Mouse (Mus musculus): Measurements from ENCODE around the gene Olfr1192-ps1. TPM values are rescaled to one million over a fixed set of nuclear protein-coding genes. Genes with fewer than 3 reads are reported as not detected.
"Not testable (repeated sequence)": the region's sequence is repeated elsewhere in the genome, so short reads cannot be mapped to it uniquely, and the experiment has no call there.

The Olfr1192-ps1 gene
- not detected for total RNA-seq (2021)
- long read RNA-seq, experiment 1: 0 reads
- long read RNA-seq, experiment 2: 0 reads

GRCm38 (mm10) chr2:88648209-88648608 is at the start of gene Olfr1192-ps1:
TSS of gene Olfr1192-ps1 (plus strand) at chr2:88648509.
- no peak for TF ChIP-seq CTCF (IDR thresholded peaks at IDR 0.05)
- no peak for DNase-seq (ENCODE audit: extremely low spot score in 1 of 2, low spot score in 2 of 2)
- intact Hi-C loops (cut with DNase I): no loop called here
- Histone ChIP-seq H3K4me3 (no peak within 1 kb of the TSS), H3K27ac (no peak within 1 kb of the TSS)

- DNase-seq (ENCODE audit: extremely low spot score in 1 of 2, low spot score in 2 of 2); H3K27ac ChIP-seq; H3K4me3 ChIP-seq; intact Hi-C loops (cut with DNase I): not testable (repeated sequence)
Observed at GRCm38 (mm10) chr2:88640242-88640641, 8.1 kb upstream of the Olfr1192-ps1 start, which contains the start of gene Olfr1191-ps1. TSS of gene Olfr1191-ps1 (plus strand) at chr2:88640542.

GRCm38 (mm10) chr2:88675328-88675727 is 27.0 kb downstream of the Olfr1192-ps1 start, which contains the start of gene Olfr1193:
TSS of gene Olfr1193 (plus strand) at chr2:88675628.
- H3K4me3 ChIP-seq; intact Hi-C loops (cut with DNase I): not testable (repeated sequence)

DNA sequence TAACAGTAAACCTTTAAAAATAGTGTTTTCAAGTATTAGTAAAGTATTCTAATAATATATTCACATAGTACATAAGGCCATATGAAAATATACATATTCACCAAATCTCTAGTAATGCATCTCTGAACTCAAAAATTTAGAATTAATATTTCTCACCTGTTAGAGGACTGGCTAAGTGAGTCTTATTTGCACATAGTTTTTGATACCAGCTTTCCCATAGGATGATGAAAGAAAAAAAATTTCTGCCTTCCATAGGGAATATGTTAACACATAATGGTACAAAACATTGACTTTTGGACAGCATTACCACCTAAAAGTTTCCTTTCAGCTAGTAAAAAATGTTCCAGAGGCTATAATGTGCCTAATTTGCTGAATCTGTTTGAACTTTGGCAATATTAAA is 40.8 kb downstream of the Olfr1192-ps1 start, which contains the start of gene Olfr1195:
TSS of gene Olfr1195 (minus strand) at position 101 of the 400 bp plus-strand sequence.
- no peak within 1 kb of the TSS for H3K4me3 ChIP-seq
- no peak for TF ChIP-seq CTCF (IDR thresholded peaks at IDR 0.05)
- DNase-seq (ENCODE audit: extremely low spot score in 1 of 2, low spot score in 2 of 2): no peak
- no peak within 1 kb of the TSS for H3K27ac ChIP-seq
- intact Hi-C loops (cut with DNase I): no loop called here

More at GRCm38 (mm10) chr2:88675328-88675727, 27.0 kb downstream of the Olfr1192-ps1 start, which contains the start of gene Olfr1193:
- not testable (repeated sequence) for H3K27ac ChIP-seq; DNase-seq (ENCODE audit: extremely low spot score in 1 of 2, low spot score in 2 of 2)

GRCm38 (mm10) chr2:88704497-88704896 is 56.2 kb downstream of the Olfr1192-ps1 start, which contains the start of gene Olfr1196:
TSS of gene Olfr1196 (minus strand) at chr2:88704597.
- no peak for TF ChIP-seq CTCF (IDR thresholded peaks at IDR 0.05)
- intact Hi-C loops (cut with DNase I): no loop called here

More at GRCm38 (mm10) chr2:88704497-88704896, 56.2 kb downstream of the Olfr1192-ps1 start, which contains the start of gene Olfr1196:
- H3K27ac ChIP-seq: no peak within 1 kb of the TSS
- no peak within 1 kb of the TSS for H3K4me3 ChIP-seq
- DNase-seq (ENCODE audit: extremely low spot score in 1 of 2, low spot score in 2 of 2): no peak

Other genes starting within 250 kb of the Olfr1192-ps1 start
- gene Olfr1179, start 242.1 kb upstream of the Olfr1192-ps1 start, total RNA-seq (2021): not detected
- not detected for gene Olfr1180, start 229.4 kb upstream of the Olfr1192-ps1 start, total RNA-seq (2021)
- not detected for gene Olfr1181, start 222.3 kb upstream of the Olfr1192-ps1 start, total RNA-seq (2021)
- gene Gm13757, start 199.4 kb upstream of the Olfr1192-ps1 start, total RNA-seq (2021): not detected
- not detected for gene Olfr1183, start 193.6 kb upstream of the Olfr1192-ps1 start, total RNA-seq (2021)
- not detected for gene Olfr1184, start 164.9 kb upstream of the Olfr1192-ps1 start, total RNA-seq (2021)
- not detected for gene Olfr1185-ps1, start 155.2 kb upstream of the Olfr1192-ps1 start, total RNA-seq (2021)
- not detected for gene Olfr1186, start 130.0 kb upstream of the Olfr1192-ps1 start, total RNA-seq (2021)
- gene Olfr1188, start 91.6 kb upstream of the Olfr1192-ps1 start, total RNA-seq (2021): not detected
- gene Olfr1189, start 62.1 kb upstream of the Olfr1192-ps1 start, total RNA-seq (2021): not detected
- gene Olfr1191-ps1, start 8.0 kb upstream of the Olfr1192-ps1 start, total RNA-seq (2021): under 1 TPM in 1 of 2 experiments, not detected in 1; 0.05 TPM
- not detected for gene Olfr1193, start 27.1 kb downstream of the Olfr1192-ps1 start, total RNA-seq (2021)
- not detected for gene Olfr1195, start 40.7 kb downstream of the Olfr1192-ps1 start, total RNA-seq (2021)
- not detected for gene Olfr1196, start 56.1 kb downstream of the Olfr1192-ps1 start, total RNA-seq (2021)
- gene Olfr1197, start 83.9 kb downstream of the Olfr1192-ps1 start, total RNA-seq (2021): not detected
- gene Olfr1198, start 102.9 kb downstream of the Olfr1192-ps1 start, total RNA-seq (2021): not detected
- gene Olfr1199, start 112.0 kb downstream of the Olfr1192-ps1 start, total RNA-seq (2021): not detected
- not detected for gene Olfr1200, start 122.0 kb downstream of the Olfr1192-ps1 start, total RNA-seq (2021)
- gene Olfr1201, start 144.5 kb downstream of the Olfr1192-ps1 start, total RNA-seq (2021): not detected
- gene Olfr1202, start 166.0 kb downstream of the Olfr1192-ps1 start, total RNA-seq (2021): not detected
- gene Olfr1205, start 181.2 kb downstream of the Olfr1192-ps1 start, total RNA-seq (2021): not detected
- not detected for gene Olfr1204, start 200.8 kb downstream of the Olfr1192-ps1 start, total RNA-seq (2021)
- not detected for gene Olfr1206, start 214.7 kb downstream of the Olfr1192-ps1 start, total RNA-seq (2021)

Data from left cerebral cortex, adult 2 months (tissue).